Mouse (Mus musculus): ENCODE measurements at regions not wholly inside any gene's neighbourhood (a gene's known extent, or its start where the extent isn't known, plus 50 kb on each side); places are given as distances from the start of the nearest gene placed in this dataset.

GRCm38 (mm10) chr12:17601245-17602023 lies 56.8 kb downstream of the Odc1 start:
- no peaks in the 10 kb centered on the region for H3K4me1 ChIP-seq
- no peak overlapping the region for H3K4me3 ChIP-seq (replicated peaks)
- no peak overlapping the region for H3K9ac ChIP-seq (replicated peaks)
- no peaks in the 10 kb centered on the region for H3K36me3 ChIP-seq
- ATAC-seq (ENCODE audit: low FRiP score) = no peak
- H3K4me2 ChIP-seq = no peak overlapping the region
- 76% methylated on average over 1 of the region's 1 CpGs for WGBS
- H3K27ac ChIP-seq (replicated peaks) = no peak overlapping the region
- no peaks in the 10 kb centered on the region for H3K27me3 ChIP-seq (replicated peaks)
- H3K9me3 ChIP-seq (replicated peaks) = peaks cover 5% of the 10 kb centered on the region; the same call in 1 of the 2 replicates

- Histone ChIP-seq H3K4me3 (replicated peaks) (no peak overlapping the region), H3K27ac (replicated peaks) (no peak overlapping the region), H3K4me1 (no peaks in the 10 kb centered on the region), H3K36me3 (no peaks in the 10 kb centered on the region), H3K9ac (replicated peaks) (no peak overlapping the region), H3K4me2 (no peak overlapping the region), H3K27me3 (replicated peaks) (no peaks in the 10 kb centered on the region), H3K9me3 (replicated peaks) (peaks cover 5% of the 10 kb centered on the region; the same call in 1 of the 2 replicates)
- WGBS = 84% methylated on average over 2 of the region's 2 CpGs
- ATAC-seq (ENCODE audit: low FRiP score) = no peak
Observed at GRCm38 (mm10) chr12:17603576-17603975, 59.0 kb downstream of the Odc1 start.

GRCm38 (mm10) chr12:17610384-17610783 lies 65.8 kb downstream of the Odc1 start:
- Histone ChIP-seq H3K36me3 (no peaks in the 10 kb centered on the region), H3K4me3 (replicated peaks) (no peak overlapping the region), H3K27ac (replicated peaks) (no peak overlapping the region), H3K4me2 (no peak overlapping the region), H3K4me1 (no peaks in the 10 kb centered on the region), H3K9me3 (replicated peaks) (peaks cover 5% of the 10 kb centered on the region; the same call in 1 of the 2 replicates), H3K27me3 (replicated peaks) (no peaks in the 10 kb centered on the region), H3K9ac (replicated peaks) (no peak overlapping the region)
- no peak for ATAC-seq (ENCODE audit: low FRiP score)
- 87% methylated on average over 1 of the region's 1 CpGs for WGBS

- H3K4me2 ChIP-seq = no peak overlapping the region
- H3K9ac ChIP-seq (replicated peaks) = no peak overlapping the region
- H3K4me3 ChIP-seq (replicated peaks) = no peak overlapping the region
- no peaks in the 10 kb centered on the region for H3K9me3 ChIP-seq (replicated peaks)
- no peak overlapping the region for H3K27ac ChIP-seq (replicated peaks)
- WGBS = 85% methylated on average over 3 of the region's 3 CpGs
- ATAC-seq (ENCODE audit: low FRiP score) = no peak
- no peaks in the 10 kb centered on the region for H3K4me1 ChIP-seq
- no peaks in the 10 kb centered on the region for H3K36me3 ChIP-seq
- H3K27me3 ChIP-seq (replicated peaks) = no peaks in the 10 kb centered on the region
Observed at GRCm38 (mm10) chr12:17611988-17612387, 67.4 kb downstream of the Odc1 start.

- Histone ChIP-seq H3K4me3 (replicated peaks) (no peak overlapping the region), H3K36me3 (no peaks in the 10 kb centered on the region), H3K27me3 (replicated peaks) (no peaks in the 10 kb centered on the region), H3K9ac (replicated peaks) (no peak overlapping the region), H3K4me2 (no peak overlapping the region), H3K4me1 (peaks cover 6% of the 10 kb centered on the region; the same call in 1 of the 2 replicates), H3K9me3 (replicated peaks) (no peaks in the 10 kb centered on the region), H3K27ac (replicated peaks) (no peak overlapping the region)
- 41% methylated on average over 2 of the region's 2 CpGs for WGBS
- ATAC-seq (ENCODE audit: low FRiP score) = no peak
Observed at GRCm38 (mm10) chr12:17618300-17618699, 72.4 kb upstream of the Hpcal1 start.

GRCm38 (mm10) chr12:17620226-17620625 lies 70.4 kb upstream of the Hpcal1 start:
- Histone ChIP-seq H3K4me3 (replicated peaks) (no peak overlapping the region), H3K27ac (replicated peaks) (no peak overlapping the region), H3K4me1 (peaks cover 6% of the 10 kb centered on the region; the same call in 1 of the 2 replicates), H3K9ac (replicated peaks) (no peak overlapping the region), H3K9me3 (replicated peaks) (no peaks in the 10 kb centered on the region), H3K36me3 (no peaks in the 10 kb centered on the region), H3K27me3 (replicated peaks) (no peaks in the 10 kb centered on the region), H3K4me2 (no peak overlapping the region)
- WGBS = 70% methylated on average over 6 of the region's 6 CpGs
- ATAC-seq (ENCODE audit: low FRiP score) = no peak

- Histone ChIP-seq H3K27ac (replicated peaks) (no peak overlapping the region; the same call in 1 of the 2 replicates), H3K4me2 (no peak overlapping the region), H3K36me3 (no peaks in the 10 kb centered on the region), H3K27me3 (replicated peaks) (no peaks in the 10 kb centered on the region), H3K4me3 (replicated peaks) (no peak overlapping the region), H3K9ac (replicated peaks) (no peak overlapping the region), H3K4me1 (peaks cover 12% of the 10 kb centered on the region), H3K9me3 (replicated peaks) (no peaks in the 10 kb centered on the region)
- WGBS = 31% methylated on average over 6 of the region's 6 CpGs
- peak; percentile 30; the same call in 1 of the 2 replicates for ATAC-seq (ENCODE audit: low FRiP score)
Observed at GRCm38 (mm10) chr12:17621487-17621888, 69.2 kb upstream of the Hpcal1 start.

GRCm38 (mm10) chr12:17622509-17623005 lies 68.1 kb upstream of the Hpcal1 start:
- Histone ChIP-seq H3K27me3 (replicated peaks) (no peaks in the 10 kb centered on the region), H3K4me3 (replicated peaks) (no peak overlapping the region), H3K9ac (replicated peaks) (no peak overlapping the region), H3K9me3 (replicated peaks) (no peaks in the 10 kb centered on the region), H3K4me1 (peaks cover 12% of the 10 kb centered on the region), H3K4me2 (no peak overlapping the region), H3K36me3 (no peaks in the 10 kb centered on the region), H3K27ac (replicated peaks) (no peak overlapping the region)
- 35% methylated on average over 8 of the region's 8 CpGs for WGBS
- no peak for ATAC-seq (ENCODE audit: low FRiP score)

- 8% methylated on average over 3 of the region's 3 CpGs for WGBS
- peak; percentile 39; the same call in 1 of the 2 replicates for ATAC-seq (ENCODE audit: low FRiP score)
- H3K4me3 ChIP-seq (replicated peaks) = no peak overlapping the region
- H3K4me2 ChIP-seq = no peak overlapping the region
- no peaks in the 10 kb centered on the region for H3K9me3 ChIP-seq (replicated peaks)
- H3K36me3 ChIP-seq = no peaks in the 10 kb centered on the region
- no peaks in the 10 kb centered on the region for H3K27me3 ChIP-seq (replicated peaks)
- no peak overlapping the region for H3K27ac ChIP-seq (replicated peaks)
- peaks cover 12% of the 10 kb centered on the region for H3K4me1 ChIP-seq
- H3K9ac ChIP-seq (replicated peaks) = no peak overlapping the region
Observed at GRCm38 (mm10) chr12:17626043-17626442, 64.6 kb upstream of the Hpcal1 start.

- no peak overlapping the region for H3K4me2 ChIP-seq
- no peak overlapping the region for H3K4me3 ChIP-seq (replicated peaks)
- H3K36me3 ChIP-seq = no peaks in the 10 kb centered on the region
- no peak overlapping the region for H3K9ac ChIP-seq (replicated peaks)
- H3K4me1 ChIP-seq = 0 out of 2 replicates have a peak, but pooled peaks cover under 1% of the 10 kb centered on the region
- no peak for ATAC-seq (ENCODE audit: low FRiP score)
- no peaks in the 10 kb centered on the region for H3K27me3 ChIP-seq (replicated peaks)
- H3K27ac ChIP-seq (replicated peaks) = no peak overlapping the region
- 91% methylated on average over 2 of the region's 2 CpGs for WGBS
- no peaks in the 10 kb centered on the region for H3K9me3 ChIP-seq (replicated peaks)
Observed at GRCm38 (mm10) chr12:17631161-17631560, 59.5 kb upstream of the Hpcal1 start.

GRCm38 (mm10) chr12:17636146-17636545 lies 54.5 kb upstream of the Hpcal1 start:
- WGBS = 75% methylated on average over 8 of the region's 8 CpGs
- ATAC-seq (ENCODE audit: low FRiP score) = no peak

GRCm38 (mm10) chr12:17636590-17636989 lies 54.1 kb upstream of the Hpcal1 start:
- Histone ChIP-seq H3K4me2 (no peak overlapping the region), H3K4me1 (no peaks in the 10 kb centered on the region), H3K27me3 (replicated peaks) (no peaks in the 10 kb centered on the region), H3K9me3 (replicated peaks) (no peaks in the 10 kb centered on the region), H3K36me3 (no peaks in the 10 kb centered on the region), H3K4me3 (replicated peaks) (no peak overlapping the region), H3K9ac (replicated peaks) (no peak overlapping the region), H3K27ac (replicated peaks) (no peak overlapping the region)
- ATAC-seq (ENCODE audit: low FRiP score) = no peak
- WGBS = 80% methylated on average over 6 of the region's 6 CpGs

More at GRCm38 (mm10) chr12:17636146-17636545, 54.5 kb upstream of the Hpcal1 start:
- H3K4me3 ChIP-seq (replicated peaks) = no peak overlapping the region
- H3K9me3 ChIP-seq (replicated peaks) = no peaks in the 10 kb centered on the region
- no peak overlapping the region for H3K27ac ChIP-seq (replicated peaks)
- H3K4me1 ChIP-seq = no peaks in the 10 kb centered on the region
- no peaks in the 10 kb centered on the region for H3K27me3 ChIP-seq (replicated peaks)
- H3K4me2 ChIP-seq = no peak overlapping the region
- no peaks in the 10 kb centered on the region for H3K36me3 ChIP-seq
- no peak overlapping the region for H3K9ac ChIP-seq (replicated peaks)
